Mouse (Mus musculus) adrenal gland, postnatal 25 days (tissue): ENCODE data around the gene Specc1l. TPM values are rescaled to one million over a fixed set of nuclear protein-coding genes. Genes with fewer than 3 reads are reported as not detected.
"Not testable (repeated sequence)": the region's sequence is repeated elsewhere in the genome, so short reads cannot be mapped to it uniquely, and the experiment has no call there.

ENCODE experiments used
- DNase-seq: peaks from one replicate; pipeline ENCODE4 v3.0.0; 2021; ENCODE audit warnings: mixed read lengths
- total RNA-seq: library from RNA; stranded (reverse); gene quantifications from 2 replicates; pipeline ENCODE4 v1.2.3, GENCODE M21; 2021

Gene Specc1l
- total RNA-seq, 1 experiment from 2014 or later = 63.5 TPM

- DNase-seq = peak; percentile 72
Observed at GRCm38 (mm10) chr10:75316908-75317761, 105.3 kb downstream of the Specc1l start.

DNA sequence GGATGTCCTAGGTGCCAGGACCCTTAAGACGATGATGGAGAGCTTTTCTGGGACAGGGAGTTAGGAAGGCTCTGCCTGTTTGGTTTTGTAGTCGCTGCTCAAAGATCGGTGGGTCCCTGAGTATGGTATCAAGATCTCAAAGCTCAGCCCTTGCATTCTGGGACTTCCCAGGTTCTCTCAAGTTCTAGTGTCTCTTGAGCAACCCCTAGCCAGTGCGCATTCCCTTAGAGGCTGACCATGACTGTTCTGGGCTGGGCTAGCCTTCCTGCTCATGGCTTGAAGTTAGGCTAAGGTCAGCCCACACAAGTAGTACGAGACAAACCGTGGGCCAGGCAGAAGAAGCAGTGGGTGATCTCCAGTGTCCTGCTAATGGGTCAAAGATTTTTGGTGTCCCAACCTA, 106.3 kb downstream of the Specc1l start:
- no peak for DNase-seq

DNA sequence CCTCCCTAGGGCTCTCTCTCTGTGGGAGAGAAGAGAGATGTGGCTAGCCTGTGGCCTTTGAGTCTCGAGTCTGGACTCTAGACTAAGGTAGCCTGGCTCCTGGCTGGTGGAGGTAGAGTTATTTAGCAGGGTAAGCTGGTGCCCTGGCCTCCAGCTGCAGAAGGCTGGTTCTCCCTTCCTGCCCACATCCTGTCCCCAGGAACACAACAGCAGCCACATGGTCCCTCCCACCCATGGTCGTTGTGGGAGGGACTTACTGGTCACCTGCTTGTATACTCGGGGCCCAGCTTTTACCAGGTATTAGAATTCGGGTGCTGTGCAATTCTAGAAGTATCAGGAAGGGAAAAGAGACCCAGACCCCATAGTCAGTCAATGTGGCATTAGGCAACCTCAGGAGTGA, 108.4 kb downstream of the Specc1l start:
- DNase-seq = no peak

- DNase-seq = no peak
Observed at GRCm38 (mm10) chr10:75322966-75323365, 111.1 kb downstream of the Specc1l start.

DNA sequence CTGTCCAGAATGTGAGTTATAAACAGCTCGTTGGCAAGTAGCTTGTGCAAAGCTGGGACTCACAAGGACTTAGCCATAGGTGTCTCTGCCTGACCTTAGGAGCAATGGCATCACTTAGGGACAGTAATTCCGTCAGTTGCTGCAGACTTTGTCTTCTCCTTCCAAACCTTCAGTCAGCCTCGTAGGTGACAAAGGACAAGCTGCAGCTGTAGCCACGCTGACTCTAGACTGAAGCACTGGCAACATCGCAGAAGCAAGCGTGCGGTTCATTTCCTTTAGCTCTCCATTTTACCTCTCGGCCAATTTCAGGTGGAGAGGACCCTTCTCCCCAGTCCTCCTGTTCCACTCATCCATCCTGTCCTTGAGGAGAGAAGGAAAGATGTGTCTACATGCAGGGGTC, 112.1 kb downstream of the Specc1l start:
- no peak for DNase-seq

- DNase-seq = no peak
Observed at GRCm38 (mm10) chr10:75324391-75324790, 112.5 kb downstream of the Specc1l start.

- DNase-seq = no peak
Observed at GRCm38 (mm10) chr10:75325821-75326220, 113.9 kb downstream of the Specc1l start.

GRCm38 (mm10) chr10:75326553-75326952, 114.7 kb downstream of the Specc1l start:
- peak; percentile 61 for DNase-seq

DNA sequence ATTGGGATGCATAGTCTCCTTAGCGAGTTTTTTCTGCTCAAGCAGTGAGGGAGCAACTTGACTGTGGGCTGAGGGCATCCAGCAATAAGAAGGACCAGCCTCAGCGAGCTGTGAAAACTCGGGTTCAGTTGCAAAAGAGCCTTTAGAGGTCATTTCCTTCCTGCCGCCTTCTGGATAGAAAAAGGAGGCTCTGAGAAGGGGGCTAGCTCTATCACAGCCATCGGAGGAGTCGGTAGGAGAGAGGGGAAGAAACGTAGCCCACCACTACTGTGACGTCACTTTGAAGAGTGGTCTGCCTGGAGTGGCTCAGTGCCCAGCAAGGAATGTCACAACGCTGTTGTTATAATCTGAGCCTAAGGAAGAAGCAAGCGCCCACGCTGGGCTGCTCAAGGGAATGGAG, 115.2 kb downstream of the Specc1l start:
- no peak for DNase-seq

DNA sequence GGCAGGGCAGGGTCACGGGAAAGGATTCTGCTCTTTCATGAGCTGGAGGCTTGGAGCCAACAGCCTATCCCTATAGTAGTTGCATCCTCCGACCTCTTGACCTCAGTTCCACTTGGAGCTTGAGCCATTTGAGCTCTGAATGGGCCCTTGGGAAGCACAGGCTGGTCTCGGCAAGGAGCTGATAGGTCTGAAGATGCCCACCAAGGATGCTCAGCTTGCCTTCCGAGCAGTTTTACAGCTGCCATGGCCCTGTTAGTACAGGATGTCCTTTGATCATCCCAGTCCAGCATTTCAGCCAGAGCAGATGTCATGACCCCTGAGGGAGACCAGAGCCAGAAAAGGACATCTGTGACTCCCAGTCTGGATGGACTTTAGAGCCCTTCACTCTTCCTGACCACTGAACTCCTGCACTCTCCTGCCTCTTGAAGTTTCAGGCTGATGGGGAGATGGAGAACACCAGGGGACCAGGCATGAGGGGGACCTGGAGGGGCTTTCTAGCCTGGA, 116.4 kb downstream of the Specc1l start:
- DNase-seq = no peak

- no peak for DNase-seq
Observed at GRCm38 (mm10) chr10:75332268-75332667, 120.4 kb downstream of the Specc1l start.

- DNase-seq = no peak
Observed at GRCm38 (mm10) chr10:75333176-75333776, 121.4 kb downstream of the Specc1l start.

DNA sequence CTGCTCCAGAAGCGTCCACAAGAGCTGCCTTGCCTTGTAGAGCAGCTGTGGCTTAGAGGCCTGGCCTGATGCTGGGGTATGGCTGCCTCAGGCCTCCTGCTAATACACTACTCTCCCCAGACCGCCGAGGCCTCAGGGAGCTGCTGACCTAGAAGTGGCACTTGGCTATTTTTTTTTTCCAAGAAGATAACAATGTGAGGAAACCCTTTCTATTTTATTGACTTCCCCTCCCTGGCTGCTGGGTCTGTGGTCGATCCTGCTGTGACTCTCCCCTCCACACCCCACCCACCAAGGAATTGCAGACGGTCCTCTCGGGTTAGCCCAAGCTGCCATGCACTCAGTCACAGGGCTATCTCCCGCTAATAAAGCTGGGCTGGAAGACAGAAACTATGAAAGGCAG, 122.3 kb downstream of the Specc1l start:
- DNase-seq = no peak

GRCm38 (mm10) chr10:75335075-75335474, 123.2 kb downstream of the Specc1l start:
- no peak for DNase-seq

DNA sequence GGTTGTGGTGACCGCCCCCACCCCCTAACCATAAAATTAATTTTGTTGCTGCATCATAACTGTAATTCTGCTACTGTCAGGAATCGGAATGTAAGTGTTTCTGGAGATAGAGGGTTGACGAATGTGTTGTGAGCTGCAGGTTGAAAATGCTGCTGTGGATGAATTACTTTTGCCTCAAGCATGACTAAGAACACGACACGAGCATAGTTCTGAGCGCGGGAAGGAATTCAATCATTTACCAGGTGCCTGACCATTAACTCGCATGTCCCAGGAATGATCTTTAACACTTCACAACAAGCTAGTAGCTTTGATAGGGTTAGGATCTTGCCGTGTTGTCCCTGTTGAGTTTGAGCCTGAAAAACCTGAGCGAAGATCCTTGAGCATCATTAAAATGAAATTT, 125.4 kb downstream of the Specc1l start:
- no peak for DNase-seq

- DNase-seq = no peak
Observed at GRCm38 (mm10) chr10:75338852-75339251, 127.0 kb downstream of the Specc1l start.

GRCm38 (mm10) chr10:75339377-75339776, 127.5 kb downstream of the Specc1l start:
- no peak for DNase-seq

GRCm38 (mm10) chr10:75341936-75342335, 130.1 kb downstream of the Specc1l start:
- DNase-seq = no peak

GRCm38 (mm10) chr10:75344563-75344962, 132.7 kb downstream of the Specc1l start:
- not testable (repeated sequence) for DNase-seq

GRCm38 (mm10) chr10:75345265-75345664, 133.4 kb downstream of the Specc1l start:
- DNase-seq = no peak

DNA sequence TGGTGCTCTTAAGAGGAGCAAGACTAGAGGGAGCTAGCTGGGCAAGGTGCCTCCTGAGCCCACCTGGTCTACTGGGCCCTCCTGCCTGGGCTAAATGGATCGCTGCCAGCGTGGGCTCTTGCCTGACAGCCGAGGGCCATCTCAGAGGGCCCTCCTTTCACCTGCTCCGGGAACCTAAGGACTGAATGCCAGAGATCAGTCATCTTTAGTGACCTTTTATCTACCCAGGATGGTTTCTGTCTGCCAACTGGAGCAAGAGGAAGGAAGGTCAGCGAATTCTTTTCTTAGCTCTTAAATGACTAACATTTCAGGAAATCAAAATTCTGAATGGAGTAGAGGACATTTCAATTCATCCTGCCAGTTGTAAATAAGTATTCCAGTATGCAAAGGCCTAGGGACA, 138.7 kb downstream of the Specc1l start:
- DNase-seq = no peak

DNA sequence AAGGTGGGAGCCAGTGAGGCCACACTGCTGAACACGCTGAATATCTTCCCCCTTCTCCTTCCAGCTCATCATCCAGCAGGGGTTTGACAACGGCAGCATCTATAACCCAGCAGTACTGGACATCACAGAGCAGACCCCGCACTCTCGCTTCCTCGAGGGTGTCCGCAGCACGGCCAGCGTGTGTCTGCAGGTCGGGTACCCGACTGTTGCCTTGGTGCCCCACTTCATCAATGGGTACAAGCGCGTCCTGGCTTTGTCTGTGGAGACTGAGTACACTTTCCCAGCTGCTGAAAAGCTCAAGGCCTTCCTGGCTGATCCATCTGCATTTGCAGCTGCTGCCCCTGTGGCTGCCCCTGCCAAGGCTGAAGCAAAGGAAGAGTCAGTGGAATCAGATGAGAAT, 140.7 kb downstream of the Specc1l start:
- no peak for DNase-seq

GRCm38 (mm10) chr10:75353838-75354241, 142.0 kb downstream of the Specc1l start:
- DNase-seq = not testable (repeated sequence)

DNA sequence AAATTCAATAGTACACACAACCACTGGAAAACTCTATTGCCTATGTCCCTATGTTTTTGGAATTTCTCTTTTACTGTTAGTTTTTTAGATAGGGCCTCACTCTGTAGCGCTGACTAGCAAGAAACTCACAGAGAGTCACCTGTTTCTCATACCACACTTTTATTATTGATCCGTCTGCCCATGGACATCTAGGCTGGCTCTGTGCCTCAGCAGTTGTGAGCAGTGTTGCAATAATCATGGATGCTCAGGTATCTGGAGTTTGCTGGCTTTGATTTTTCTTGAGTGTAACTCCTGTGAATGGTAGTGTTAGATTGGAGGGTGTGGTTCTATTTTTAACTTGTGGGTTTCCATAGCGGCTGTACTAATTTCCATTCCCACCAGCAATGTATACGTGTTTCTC, 143.5 kb downstream of the Specc1l start:
- no peak for DNase-seq
